Mouse (Mus musculus) B cell, adult 2 months (primary cell): ENCODE data around the gene Vmn1r191.
"Not testable (repeated sequence)": the region's sequence is repeated elsewhere in the genome, so short reads cannot be mapped to it uniquely, and the experiment has no call there.

Source experiments
- DNase-seq, 2 experiments: peaks; one replicate each; pipeline ENCODE4 v3.0.0; 2022

Gene Vmn1r191

DNA sequence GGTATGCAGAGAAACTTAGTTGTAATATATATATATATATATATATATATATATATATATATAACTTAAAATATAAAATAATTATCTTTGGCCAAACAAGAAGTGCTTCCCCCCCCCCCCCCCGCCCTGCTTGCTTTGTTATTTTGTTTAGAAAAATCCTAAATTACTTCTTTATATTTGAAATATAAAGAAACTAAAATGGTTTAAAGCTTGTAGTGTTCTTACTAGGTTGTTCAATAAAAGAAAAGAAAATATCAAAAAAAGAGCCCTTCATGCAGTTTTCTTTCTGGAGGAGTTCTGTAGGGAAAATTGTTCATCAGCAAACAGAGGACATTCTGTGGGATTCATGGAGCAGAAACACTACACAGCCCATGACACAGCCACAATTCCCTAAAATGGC, at the start of gene Vmn1r191:
Vmn1r191 (minus strand) TSS at position 101 of the 400 bp plus-strand sequence.
- DNase-seq, result no peak

DNA sequence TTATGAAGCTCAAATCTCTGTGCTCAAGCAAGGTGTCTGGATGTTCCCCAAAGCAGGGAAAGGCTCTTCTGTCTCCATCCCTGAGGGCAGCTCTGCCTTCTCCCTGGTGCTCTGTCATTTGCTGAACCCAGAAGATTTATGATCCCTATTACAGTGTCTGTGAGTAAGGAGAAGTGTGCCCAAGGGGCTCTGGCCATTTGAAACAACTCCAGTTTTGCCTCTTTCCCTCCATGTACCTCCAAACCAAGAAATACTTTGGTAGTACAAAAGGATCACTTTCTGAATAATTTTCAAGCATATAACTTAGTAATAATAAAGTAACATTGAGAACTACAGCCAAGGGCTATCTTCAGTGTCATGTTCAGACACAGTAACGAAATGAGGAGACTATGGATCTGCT, 39.3 kb upstream of the Vmn1r191 start, which contains the start of gene Vmn1r193:
Vmn1r193 (minus strand) TSS at position 101 of the 400 bp plus-strand sequence.
- DNase-seq, result not testable (repeated sequence)

DNA sequence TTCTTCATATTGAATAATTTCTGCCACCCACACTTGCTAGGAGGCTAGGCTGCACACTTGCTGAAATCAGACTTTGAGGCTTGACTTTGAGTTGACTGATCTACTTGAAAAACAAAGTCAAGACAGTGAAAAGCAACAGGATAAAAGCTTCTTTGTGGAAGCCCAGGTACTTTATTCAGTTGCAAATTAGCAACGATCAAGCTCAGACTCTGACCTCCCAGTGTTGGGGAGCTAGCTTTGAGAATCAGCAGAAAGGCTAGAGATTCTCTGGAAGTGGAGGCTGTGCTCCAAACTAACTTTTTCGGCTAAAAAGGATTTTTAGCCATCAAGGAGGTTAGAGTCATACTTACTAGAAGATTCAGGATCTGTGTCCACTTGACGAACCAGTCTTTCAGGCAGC, 9.0 kb upstream of the Vmn1r191 start:
- DNase-seq, result not testable (repeated sequence)

DNA sequence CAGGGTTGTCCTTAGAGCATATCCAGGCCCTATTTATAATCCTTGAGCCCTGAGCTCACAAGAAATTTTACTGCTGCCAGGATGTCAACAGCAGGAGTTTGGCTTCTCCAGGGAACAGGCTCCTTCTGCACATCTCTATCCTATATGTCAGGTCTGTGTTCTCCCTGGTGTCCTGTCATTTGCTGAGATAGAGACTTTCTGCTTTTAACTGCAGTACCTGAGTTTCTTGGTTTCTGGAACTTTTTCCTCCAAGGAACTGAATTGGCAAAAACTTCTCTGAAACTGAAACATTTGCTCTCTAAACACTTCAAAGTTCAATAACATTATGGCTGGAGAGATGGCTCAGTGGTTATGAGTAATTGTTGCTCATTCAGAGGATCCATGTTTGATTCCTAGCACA, 7.3 kb upstream of the Vmn1r191 start, which contains the start of gene Vmn1r192:
Vmn1r192 (minus strand) TSS at position 101 of the 400 bp plus-strand sequence.
- DNase-seq, result no peak

DNA sequence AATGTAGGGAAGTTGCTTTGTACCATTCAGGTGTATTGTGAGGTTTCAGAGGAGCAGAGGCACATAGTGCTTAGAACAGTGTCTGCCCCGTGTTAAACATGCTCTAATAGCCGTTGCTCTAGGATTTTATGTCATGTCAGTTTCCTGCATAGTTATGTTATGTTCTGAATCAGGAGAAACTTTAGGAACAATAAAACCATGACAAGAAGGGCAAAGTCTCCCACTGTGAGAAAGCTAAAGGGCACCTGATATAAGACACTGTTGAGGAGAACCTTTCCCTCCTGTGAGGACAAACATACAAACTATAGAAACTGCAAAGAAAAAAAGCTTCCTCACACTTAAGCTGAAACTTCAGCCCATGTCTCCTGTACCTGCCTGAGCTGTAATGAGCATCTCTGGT, 6.6 kb upstream of the Vmn1r191 start:
- no peak for DNase-seq

DNA sequence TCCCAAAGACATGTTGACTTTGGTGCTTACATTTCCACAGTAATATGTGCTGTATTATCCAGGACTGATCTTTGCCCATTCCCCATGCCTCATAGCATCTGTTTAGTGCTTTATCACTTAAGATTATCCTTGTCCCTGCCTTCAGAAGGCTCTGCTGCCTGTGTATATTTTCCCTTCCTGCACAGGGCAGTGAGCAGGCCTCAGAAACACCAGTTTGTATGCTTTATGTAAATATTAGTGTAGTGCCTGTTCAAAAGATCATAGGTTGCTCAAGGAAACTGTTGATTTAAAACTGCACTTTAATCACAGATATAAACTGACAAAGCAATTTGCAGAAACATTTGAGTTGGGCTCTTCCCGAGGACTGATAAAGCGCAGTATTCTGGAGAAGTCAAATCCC, 5.5 kb upstream of the Vmn1r191 start:
- no peak for DNase-seq

DNA sequence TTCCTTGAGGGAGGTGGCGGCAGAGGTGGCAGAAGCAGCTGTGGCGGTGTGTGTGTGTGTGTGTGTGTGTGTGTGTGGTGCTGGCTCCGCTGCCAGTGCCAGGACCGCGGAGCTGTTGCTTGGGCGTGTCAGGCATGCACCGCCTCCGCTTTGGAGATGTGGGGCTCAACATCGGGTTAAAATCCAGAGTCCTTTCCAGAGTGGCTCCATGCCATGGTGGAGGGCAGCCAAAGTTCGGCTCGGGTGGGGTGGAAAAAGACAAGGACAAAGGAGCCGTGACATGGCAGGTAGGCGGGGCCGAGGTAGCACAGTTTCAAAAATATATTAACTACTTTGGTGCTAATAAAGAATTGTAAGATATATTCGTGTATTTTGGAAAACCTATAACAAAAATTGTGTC, 15.4 kb downstream of the Vmn1r191 start:
- no peak for DNase-seq

DNA sequence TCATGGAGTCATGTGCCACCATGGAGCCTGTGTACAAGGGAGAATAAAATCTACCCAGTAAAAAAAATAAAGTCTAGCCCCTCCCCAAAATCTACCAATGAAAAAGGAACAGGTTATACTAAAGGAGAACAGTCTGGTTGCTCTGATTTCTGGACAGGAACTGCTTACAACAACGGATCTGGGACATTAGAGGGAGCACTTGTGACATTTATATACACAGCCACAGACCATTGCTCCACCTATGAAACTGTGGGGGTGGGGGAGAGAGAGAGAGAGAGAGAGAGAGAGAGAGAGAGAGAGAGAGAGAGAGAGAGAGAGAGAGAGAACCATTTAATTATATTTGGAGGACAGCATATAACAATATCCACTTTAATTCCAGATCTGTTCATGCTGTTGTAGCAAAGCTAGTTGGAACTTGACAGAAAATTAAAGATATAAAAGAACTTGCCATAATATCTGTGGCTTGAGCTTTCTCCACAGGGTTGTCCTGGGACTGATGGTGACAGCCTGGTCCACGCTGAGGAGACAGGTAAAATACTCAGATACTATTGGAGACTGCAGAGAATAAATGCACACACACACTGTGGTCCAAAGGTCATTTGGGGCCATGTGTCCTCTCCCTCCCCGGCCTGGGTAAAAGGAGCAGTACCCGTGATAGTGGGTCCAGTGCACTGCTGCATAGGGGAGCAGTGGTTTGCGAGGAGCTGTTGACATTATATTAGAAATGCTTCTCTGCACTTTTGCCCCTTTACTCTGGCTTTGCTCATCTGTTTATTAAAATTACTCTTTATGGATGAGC, 47.1 kb downstream of the Vmn1r191 start:
- not testable (repeated sequence) for DNase-seq
